Mouse (Mus musculus) layer of hippocampus, adult 18-20 months (tissue): Measurements from ENCODE around the gene Slc22a21. TPM values are rescaled to one million over a fixed set of nuclear protein-coding genes. Genes with fewer than 3 reads are reported as not detected.

Source experiments
- DNase-seq, 2 experiments: peaks; one replicate each; pipeline ENCODE4 v3.0.0; 2022; ENCODE audit warnings: low spot score in 2 of 2
- total RNA-seq, 2 experiments: library from RNA; stranded (reverse); gene quantifications; 2 replicates each; pipeline ENCODE4 v1.2.3; 2021

Gene Slc22a21
- total RNA-seq, 2 experiments from 2014 or later, result 1.0 to 1.3 TPM

DNA sequence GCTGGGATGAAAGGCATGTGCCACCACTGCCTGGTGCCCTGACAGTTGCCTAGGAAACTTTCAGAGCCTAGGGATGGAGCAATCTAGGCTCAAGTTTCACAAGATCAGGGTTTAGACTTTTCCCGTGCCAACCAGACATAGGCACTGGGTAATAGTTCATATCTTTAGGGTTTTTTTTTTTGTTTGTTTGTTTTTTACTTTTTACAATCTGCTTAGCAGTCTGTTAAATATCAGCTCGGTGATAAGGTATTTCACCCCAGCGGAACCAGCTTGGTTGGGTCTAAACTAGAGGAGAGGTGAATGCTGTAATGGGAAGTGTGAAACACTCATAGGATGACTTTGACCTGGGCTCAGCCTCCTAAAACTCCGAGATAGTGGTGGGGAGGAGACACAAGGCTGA lies 69.1 kb downstream of the Slc22a21 start:
- DNase-seq, result no peak

- no peak for DNase-seq
These were observed 71.4 kb downstream of the Slc22a21 start for GRCm38 (mm10) chr11:53908686-53909085.

DNA sequence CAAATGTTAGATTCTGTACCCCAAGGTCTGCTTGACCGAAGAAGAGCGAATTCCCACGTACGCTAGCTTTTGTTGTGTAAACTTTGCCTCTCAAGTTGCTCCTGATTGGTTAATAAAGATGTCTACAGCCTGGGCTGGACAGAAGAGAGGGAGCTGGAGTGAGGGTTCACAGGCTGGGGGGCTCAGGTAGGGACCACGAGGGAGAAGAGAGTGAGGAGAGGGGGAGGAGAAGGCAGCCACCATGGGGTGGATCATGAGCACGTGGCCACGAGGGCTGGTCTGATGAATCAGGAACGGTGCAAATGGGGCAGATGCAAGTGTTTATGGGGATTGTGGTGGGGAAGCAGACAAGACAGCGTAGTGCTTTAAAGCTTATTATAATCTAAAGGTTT lies 75.6 kb downstream of the Slc22a21 start:
- DNase-seq, result no peak

- no peak for DNase-seq
These were observed 76.2 kb downstream of the Slc22a21 start for GRCm38 (mm10) chr11:53903781-53904533.

GRCm38 (mm10) chr11:53902741-53903140 lies 77.4 kb downstream of the Slc22a21 start:
- no peak for DNase-seq

DNA sequence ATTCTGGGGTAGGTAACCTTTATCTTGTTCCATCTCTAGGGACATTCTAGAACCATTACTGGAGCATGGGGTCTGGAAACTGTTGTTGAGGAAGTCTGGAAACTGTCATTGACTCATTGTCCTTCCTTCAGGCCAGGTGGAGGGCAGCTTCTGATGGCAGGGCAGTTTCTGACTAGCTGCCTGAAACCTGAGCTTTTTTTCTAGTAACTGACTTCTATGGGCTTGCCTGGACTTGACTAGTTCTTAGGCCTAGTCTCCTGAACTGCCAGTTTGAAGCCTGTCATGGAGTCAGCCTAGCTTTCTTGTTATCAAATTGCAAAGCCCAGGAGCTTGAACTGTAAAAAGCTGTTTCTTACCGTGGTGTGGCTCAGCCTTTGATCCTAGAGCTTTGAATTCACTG lies 79.1 kb downstream of the Slc22a21 start:
- DNase-seq, result no peak

- DNase-seq, result no peak
These were observed 80.2 kb downstream of the Slc22a21 start for GRCm38 (mm10) chr11:53899981-53900380.

Other genes starting within 250 kb of the Slc22a21 start
- gene Irf1, start 210.3 kb downstream of the Slc22a21 start, total RNA-seq, result 10 to 100 TPM in 1 of 2 experiments, 1 to 10 TPM in 1; 9.4 to 11.6 TPM
- gene Gm17334, start 207.1 kb downstream of the Slc22a21 start, total RNA-seq, result 1 to 10 TPM in 1 of 2 experiments, under 1 TPM in 1; 0.99 to 1.9 TPM
- gene Gm12216, start 121.1 kb downstream of the Slc22a21 start, total RNA-seq, result 1 to 10 TPM; 7.4 to 7.9 TPM
- gene Slc22a5, start 88.7 kb downstream of the Slc22a21 start, total RNA-seq, result 10 to 100 TPM in 1 of 2 experiments, 1 to 10 TPM in 1; 10.0 to 11.6 TPM
- 1 to 10 TPM; 6.1 to 6.7 TPM for gene Slc22a4, start 47.8 kb upstream of the Slc22a21 start, total RNA-seq
- 10 to 100 TPM; 14.8 to 15.4 TPM for gene Pdlim4, start 88.7 kb upstream of the Slc22a21 start, total RNA-seq
- 10 to 100 TPM; 26.9 to 30.7 TPM for gene P4ha2, start 119.8 kb upstream of the Slc22a21 start, total RNA-seq